ENCODE assay signal across 21 mouse cellular contexts in the genomic region with DNA sequence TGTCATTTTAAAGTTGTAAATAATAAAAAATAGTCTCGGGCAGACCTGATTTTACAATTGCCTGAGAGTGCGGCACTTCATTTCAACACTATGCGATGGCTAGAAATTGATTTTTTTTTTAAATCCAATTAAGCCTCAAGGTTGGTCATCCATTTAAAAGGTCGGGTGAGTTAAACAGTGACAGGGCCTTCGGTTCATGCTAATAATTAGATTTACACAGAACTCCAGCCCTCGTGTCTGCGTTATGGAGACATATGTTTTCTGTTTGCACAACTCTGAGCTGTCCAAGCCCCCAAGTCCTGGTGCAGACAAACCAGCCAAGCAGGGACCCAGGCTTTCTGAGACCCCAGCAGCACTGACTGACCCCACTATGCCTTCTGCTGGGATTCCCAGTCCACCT. TPM values are rescaled to one million over a fixed set of nuclear protein-coding genes. Genes with fewer than 3 reads are reported as not detected.
DNase-seq lines count a peak whose midpoint lies in the region; ATAC-seq and TF ChIP-seq lines count a peak whose summit lies in the region.
"Had no signal": no experiment of that assay in that cellular context is flagged by ENCODE, and none has a peak within 500 bp of the region (broad histone marks: within the 10 kb centered on the region; RNA-seq: fewer than 3 reads in every experiment).

No protein-coding gene starts in this region.

- H3K27me3 ChIP-seq in kidney, adult 2 months (replicated peaks; ENCODE audit: control insufficient read depth, insufficient read depth, low read length) = no peaks in the 10 kb centered on the region
- H3K27me3 ChIP-seq in midbrain, embryonic 11.5 days (ENCODE audit: control insufficient read depth, insufficient read depth, low read length) = no peaks in the 10 kb centered on the region
- H3K27me3 ChIP-seq in midbrain, embryonic 15.5 days (replicated peaks) = no peaks in the 10 kb centered on the region
- no peaks in the 10 kb centered on the region for H3K27me3 ChIP-seq in embryonic facial prominence, embryonic 11.5 days (ENCODE audit: control insufficient read depth, insufficient read depth, low read length)
- no peaks in the 10 kb centered on the region for H3K27me3 ChIP-seq in limb, embryonic 10.5 days (ENCODE audit: low read depth, poor library complexity, severe bottlenecking)
- H3K27me3 ChIP-seq: forebrain, embryonic 13.5 days; heart, embryonic 15.5 days; hindbrain, embryonic 15.5 days; limb, embryonic 12.5 days; liver, embryonic 13.5 days had no signal

- peaks cover 5% of the 10 kb centered on the region; the same call in 1 of the 2 replicates for H3K4me1 ChIP-seq in kidney, adult 2 months (ENCODE audit: control insufficient read depth, insufficient read depth, low read length)
- H3K4me1 ChIP-seq in midbrain, embryonic 11.5 days (ENCODE audit: control insufficient read depth, insufficient read depth, low read length) = no peaks in the 10 kb centered on the region
- no peaks in the 10 kb centered on the region for H3K4me1 ChIP-seq in midbrain, embryonic 15.5 days
- H3K4me1 ChIP-seq in embryonic facial prominence, embryonic 11.5 days (ENCODE audit: control insufficient read depth, insufficient read depth, low read length) = no peaks in the 10 kb centered on the region
- peaks cover 46% of the 10 kb centered on the region for H3K4me1 ChIP-seq in limb, embryonic 10.5 days
- H3K4me1 ChIP-seq: forebrain, embryonic 13.5 days; heart, embryonic 15.5 days; hindbrain, embryonic 15.5 days; liver, embryonic 13.5 days had no signal

- TF ChIP-seq POLR2A in kidney, adult 2 months (IDR thresholded peaks at IDR 0.05; ENCODE audit: low read depth, low read length) = no peak

- no peak for TF ChIP-seq CTCF in kidney, adult 2 months (conservative IDR thresholded peaks at IDR 0.05; ENCODE audit: insufficient read depth, insufficient read length, low read depth, low read length)

- 0 out of 2 replicates have a peak, but pooled peaks have one; percentile 9 for ATAC-seq in midbrain, embryonic 11.5 days (ENCODE audit: low FRiP score)
- no peak for ATAC-seq in midbrain, embryonic 15.5 days (replicated peaks)
- ATAC-seq in embryonic facial prominence, embryonic 11.5 days (replicated peaks; ENCODE audit: insufficient number of reproducible peaks, low FRiP score, low TSS enrichment, low read depth) = no peak
- ATAC-seq: activated CD4-positive, CD25-positive, alpha-beta regulatory T cell, adult 4 months; forebrain, embryonic 13.5 days had no signal

- H3K9me3 ChIP-seq in midbrain, embryonic 11.5 days (ENCODE audit: control insufficient read depth, low read length) = no peaks in the 10 kb centered on the region
- no peaks in the 10 kb centered on the region for H3K9me3 ChIP-seq in midbrain, embryonic 15.5 days
- no peaks in the 10 kb centered on the region for H3K9me3 ChIP-seq in embryonic facial prominence, embryonic 11.5 days (replicated peaks; ENCODE audit: control insufficient read depth, low read length)
- H3K9me3 ChIP-seq in limb, embryonic 10.5 days (replicated peaks) = no peaks in the 10 kb centered on the region
- H3K9me3 ChIP-seq: forebrain, embryonic 13.5 days; heart, embryonic 15.5 days; hindbrain, embryonic 15.5 days; limb, embryonic 12.5 days; liver, embryonic 13.5 days had no signal

- no peaks in the 10 kb centered on the region for H3K36me3 ChIP-seq in kidney, adult 2 months (ENCODE audit: control insufficient read depth, insufficient read depth, low read length)
- H3K36me3 ChIP-seq in midbrain, embryonic 11.5 days (ENCODE audit: control insufficient read depth, insufficient read depth, low read length) = no peaks in the 10 kb centered on the region
- no peaks in the 10 kb centered on the region for H3K36me3 ChIP-seq in midbrain, embryonic 15.5 days (replicated peaks)
- H3K36me3 ChIP-seq in embryonic facial prominence, embryonic 11.5 days (replicated peaks; ENCODE audit: control insufficient read depth, insufficient read depth, low read depth, low read length) = no peaks in the 10 kb centered on the region
- peaks cover 6% of the 10 kb centered on the region for H3K36me3 ChIP-seq in limb, embryonic 10.5 days
- H3K36me3 ChIP-seq: hindbrain, embryonic 15.5 days had no signal

- no peak overlapping the region for H3K27ac ChIP-seq in kidney, adult 2 months (ENCODE audit: insufficient read depth, low read depth, low read length)
- no peak overlapping the region for H3K27ac ChIP-seq in midbrain, embryonic 11.5 days (ENCODE audit: low read depth, low read length)
- H3K27ac ChIP-seq in midbrain, embryonic 15.5 days = no peak overlapping the region
- H3K27ac ChIP-seq in embryonic facial prominence, embryonic 11.5 days (replicated peaks; ENCODE audit: low read depth, low read length) = no peak overlapping the region
- H3K27ac ChIP-seq in limb, embryonic 10.5 days = peak overlapping the region; percentile 27; the same call in 1 of the 2 replicates
- H3K27ac ChIP-seq: forebrain, embryonic 13.5 days; heart, embryonic 15.5 days; hindbrain, embryonic 15.5 days; limb, embryonic 12.5 days; liver, embryonic 13.5 days had no signal

- no peak overlapping the region for H3K9ac ChIP-seq in midbrain, embryonic 11.5 days (ENCODE audit: low read length)
- H3K9ac ChIP-seq in midbrain, embryonic 15.5 days = no peak overlapping the region
- no peak overlapping the region for H3K9ac ChIP-seq in embryonic facial prominence, embryonic 11.5 days (replicated peaks; ENCODE audit: low read length)
- H3K9ac ChIP-seq: forebrain, embryonic 13.5 days; heart, embryonic 15.5 days; hindbrain, embryonic 15.5 days; limb, embryonic 12.5 days; liver, embryonic 13.5 days had no signal

- no peak overlapping the region for H3K4me2 ChIP-seq in midbrain, embryonic 11.5 days
- H3K4me2 ChIP-seq in midbrain, embryonic 15.5 days = no peak overlapping the region
- no peak overlapping the region for H3K4me2 ChIP-seq in embryonic facial prominence, embryonic 11.5 days (ENCODE audit: low read depth, low read length)
- H3K4me2 ChIP-seq: forebrain, embryonic 13.5 days; heart, embryonic 15.5 days; hindbrain, embryonic 15.5 days; limb, embryonic 12.5 days; liver, embryonic 13.5 days had no signal

- DNase-seq in kidney, adult 2 months = peak; percentile 42
- no peak for DNase-seq in kidney, adult 8-10 months
- DNase-seq in midbrain, embryonic 11.5 days (ENCODE audit: low spot score, missing footprints) = no peak
- DNase-seq in embryonic facial prominence, embryonic 11.5 days (ENCODE audit: low spot score) = peak; percentile 33
- DNase-seq in limb, embryonic 10.5 days (ENCODE audit: low spot score) = peak; percentile 38
- DNase-seq in cerebellum, adult 8-10 months = no peak
- DNase-seq: adrenal gland, adult 8-10 months; cerebellum, adult 11-12 months; cerebellum, postnatal 14 days; heart, postnatal 36 days; layer of hippocampus, postnatal 36 days; liver, embryonic 13.5 days; lung, adult 2 months; lung, postnatal 14 days; midbrain, embryonic 14.5 days had no signal

- WGBS in kidney, adult 2 months = 32% methylated on average over 7 of the region's 7 CpGs
- 77% methylated on average over 7 of the region's 7 CpGs for WGBS in midbrain, embryonic 11.5 days
- 69% methylated on average over 7 of the region's 7 CpGs for WGBS in midbrain, embryonic 15.5 days
- 48% methylated on average over 7 of the region's 7 CpGs for WGBS in embryonic facial prominence, embryonic 11.5 days
- 33% methylated on average over 7 of the region's 7 CpGs for WGBS in limb, embryonic 10.5 days

- H3K4me3 ChIP-seq in kidney, adult 2 months (ENCODE audit: insufficient read depth, low read depth, low read length) = no peak overlapping the region
- no peak overlapping the region for H3K4me3 ChIP-seq in midbrain, embryonic 11.5 days (ENCODE audit: low read depth, low read length)
- H3K4me3 ChIP-seq in midbrain, embryonic 15.5 days = no peak overlapping the region
- no peak overlapping the region for H3K4me3 ChIP-seq in embryonic facial prominence, embryonic 11.5 days (ENCODE audit: low read depth, low read length)
- H3K4me3 ChIP-seq in limb, embryonic 10.5 days = no peak overlapping the region
- H3K4me3 ChIP-seq: forebrain, embryonic 13.5 days; heart, embryonic 15.5 days; hindbrain, embryonic 15.5 days; limb, embryonic 12.5 days; liver, embryonic 13.5 days had no signal

RNA-seq across cellular contexts. Expression of gene Npepl1, which starts 7.8 kb away (rescaled TPM):
- 91.6 and 110 TPM in 2 replicates for polyA plus RNA-seq in kidney, adult 2 months (2012; rRNA removed)
- polyA plus RNA-seq in midbrain, embryonic 11.5 days (2014; fragmentation: Nextera tagmentation; extraction: Ambion mirVana) = 30.5 and 34.0 TPM in 2 replicates
- polyA plus RNA-seq in midbrain, embryonic 15.5 days (2015; fragmentation: Nextera tagmentation; extraction: Ambion mirVana) = 17.4 and 19.6 TPM in 2 replicates
- 31.3 and 32.9 TPM in 2 replicates for polyA plus RNA-seq in embryonic facial prominence, embryonic 11.5 days (2014; fragmentation: Nextera tagmentation; extraction: Ambion mirVana)
- 29.7 and 36.2 TPM in 2 replicates for polyA plus RNA-seq in limb, embryonic 10.5 days (2016; fragmentation: Nextera tagmentation; extraction: Ambion mirVana)

RNA-seq across cellular contexts. Expression of gene Stx16, which starts 26.3 kb away (rescaled TPM):
- 24.3 and 31.9 TPM in 2 replicates for polyA plus RNA-seq in kidney, adult 2 months (2012; rRNA removed)
- polyA plus RNA-seq in midbrain, embryonic 11.5 days (2014; fragmentation: Nextera tagmentation; extraction: Ambion mirVana) = 8.1 and 9.3 TPM in 2 replicates
- polyA plus RNA-seq in midbrain, embryonic 15.5 days (2015; fragmentation: Nextera tagmentation; extraction: Ambion mirVana) = 15.2 and 16.7 TPM in 2 replicates
- 6.7 and 7.8 TPM in 2 replicates for polyA plus RNA-seq in embryonic facial prominence, embryonic 11.5 days (2014; fragmentation: Nextera tagmentation; extraction: Ambion mirVana)
- polyA plus RNA-seq in limb, embryonic 10.5 days (2016; fragmentation: Nextera tagmentation; extraction: Ambion mirVana) = 10.0 and 12.4 TPM in 2 replicates

Comparison
In these comparisons a context has a peak if more than half of its experiments do, and no peak if none do; other contexts are left out.
1. DNase-seq: peak in kidney, adult 2 months (single experiment), embryonic facial prominence, embryonic 11.5 days (single experiment) and limb, embryonic 10.5 days (single experiment); none in kidney, adult 8-10 months (0 of 2), midbrain, embryonic 11.5 days (single experiment) and cerebellum, adult 8-10 months (single experiment).